Mouse (Mus musculus) thymus, adult 2 months (tissue): Measurements from ENCODE around the gene G430095P16Rik.

Experiments
- CTCF ChIP-seq: fragments of 200-500 bp; IDR thresholded peaks from 2 replicates; pipeline ENCODE4 v1.5.1; 2012; ENCODE audit warnings: mild to moderate bottlenecking, control low read depth, low read length, moderate library complexity, borderline replicate concordance; ENCODE audit not compliant: control insufficient read depth, poor library complexity, insufficient read depth; ENCODE audit errors: extremely low read depth
- POLR2A ChIP-seq: fragments of 200-500 bp; IDR thresholded peaks from 2 replicates; pipeline ENCODE4 v1.6.1; 2012; ENCODE audit warnings: mild to moderate bottlenecking, low read length, control low read depth, moderate library complexity; ENCODE audit not compliant: control insufficient read depth, poor library complexity, insufficient read depth; ENCODE audit errors: extremely low read depth

GRCm38 (mm10) chr8:84693332-84693731, 29.5 kb upstream of the G430095P16Rik start:
- no peak for TF ChIP-seq CTCF
- no peak for TF ChIP-seq POLR2A
